Mouse (Mus musculus): Measurements from ENCODE around the gene Ppp1r32. TPM values are rescaled to one million over a fixed set of nuclear protein-coding genes. Genes with fewer than 3 reads are reported as not detected.

Gene Ppp1r32
- polyA plus RNA-seq, 1 experiment from 2014 or later: 2.1 TPM

DNA sequence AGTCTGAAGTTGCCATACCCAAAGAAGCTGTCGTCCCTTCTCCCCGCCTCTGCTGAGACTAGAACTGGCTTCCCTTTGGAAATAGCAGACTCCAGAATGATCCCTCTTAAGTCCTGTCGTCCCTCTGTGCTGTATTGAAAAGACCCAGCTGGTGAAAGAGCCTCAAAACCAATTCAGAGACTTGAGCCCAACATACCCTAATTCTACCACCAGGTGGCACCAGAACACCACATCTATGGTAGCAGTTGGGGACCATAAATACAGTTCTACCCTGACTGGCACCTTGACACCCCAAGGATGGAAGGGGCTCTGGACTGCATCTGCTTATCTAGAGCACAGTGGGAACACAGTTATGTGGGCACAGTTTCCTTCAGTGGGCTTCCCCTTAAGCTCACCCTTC, 33.0 kb downstream of the Ppp1r32 start:
- Histone ChIP-seq H3K4me3 (replicated peaks; ENCODE audit: low read length) (no peak overlapping the region), H3K4me1 (replicated peaks; ENCODE audit: control insufficient read depth, insufficient read depth, low read length) (0 out of 2 replicates have a peak, but pooled peaks cover 2% of the 10 kb centered on the region), H3K27ac (ENCODE audit: low read length) (no peak overlapping the region), H3K27me3 (replicated peaks; ENCODE audit: control insufficient read depth, insufficient read depth, low read length) (no peaks in the 10 kb centered on the region), H3K9me3 (ENCODE audit: control insufficient read depth, low read length) (0 out of 2 replicates have a peak, but pooled peaks cover 2% of the 10 kb centered on the region), H3K4me2 (ENCODE audit: low read length) (no peak overlapping the region), H3K9ac (replicated peaks; ENCODE audit: low read depth, low read length) (no peak overlapping the region), H3K36me3 (ENCODE audit: control insufficient read depth, insufficient read depth) (no peaks in the 10 kb centered on the region; the same call in 1 of the 2 replicates)
- WGBS: 3% methylated on average over 3 of the region's 3 CpGs
- peak; percentile 60 for ATAC-seq

- no peak overlapping the region for H3K4me2 ChIP-seq (ENCODE audit: low read length)
- H3K27me3 ChIP-seq (replicated peaks; ENCODE audit: control insufficient read depth, insufficient read depth, low read length): no peaks in the 10 kb centered on the region
- H3K27ac ChIP-seq (ENCODE audit: low read length): no peak overlapping the region
- H3K4me3 ChIP-seq (replicated peaks; ENCODE audit: low read length): no peak overlapping the region
- no peaks in the 10 kb centered on the region; the same call in 1 of the 2 replicates for H3K36me3 ChIP-seq (ENCODE audit: control insufficient read depth, insufficient read depth)
- 0 out of 2 replicates have a peak, but pooled peaks cover 2% of the 10 kb centered on the region for H3K9me3 ChIP-seq (ENCODE audit: control insufficient read depth, low read length)
- H3K4me1 ChIP-seq (replicated peaks; ENCODE audit: control insufficient read depth, insufficient read depth, low read length): 0 out of 2 replicates have a peak, but pooled peaks cover 2% of the 10 kb centered on the region
- 79% methylated on average over 6 of the region's 6 CpGs for WGBS
- ATAC-seq: 0 out of 2 replicates have a peak, but pooled peaks have one; percentile 19
- no peak overlapping the region for H3K9ac ChIP-seq (replicated peaks; ENCODE audit: low read depth, low read length)
Measured at GRCm38 (mm10) chr19:10449190-10449589, 33.5 kb downstream of the Ppp1r32 start.

DNA sequence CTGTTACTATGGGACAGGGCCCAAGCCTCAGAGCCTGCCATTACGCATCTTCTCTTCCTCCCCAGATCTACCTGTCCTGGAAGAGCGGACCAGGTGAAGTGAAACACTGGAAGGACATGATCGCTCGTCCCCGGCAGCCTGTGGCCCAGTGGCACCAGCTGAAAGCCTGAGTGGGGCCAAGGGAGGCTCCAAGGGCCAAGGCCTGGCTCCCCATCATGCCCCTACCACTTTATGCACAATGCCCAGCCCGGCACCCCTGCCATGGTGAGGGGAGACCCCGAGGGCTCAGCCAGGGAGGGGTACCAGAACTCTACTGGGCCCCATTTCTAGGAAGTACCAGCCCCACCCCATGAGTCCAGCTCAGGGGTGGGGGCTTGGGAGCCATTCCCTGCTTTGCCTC, 34.5 kb downstream of the Ppp1r32 start:
- no peak overlapping the region for H3K27ac ChIP-seq (ENCODE audit: low read length)
- WGBS: 95% methylated on average over 7 of the region's 7 CpGs
- no peak overlapping the region for H3K9ac ChIP-seq (replicated peaks; ENCODE audit: low read depth, low read length)
- H3K36me3 ChIP-seq (ENCODE audit: control insufficient read depth, insufficient read depth): no peaks in the 10 kb centered on the region; the same call in 1 of the 2 replicates
- no peak overlapping the region for H3K4me2 ChIP-seq (ENCODE audit: low read length)
- H3K4me3 ChIP-seq (replicated peaks; ENCODE audit: low read length): no peak overlapping the region
- 0 out of 2 replicates have a peak, but pooled peaks cover 2% of the 10 kb centered on the region for H3K4me1 ChIP-seq (replicated peaks; ENCODE audit: control insufficient read depth, insufficient read depth, low read length)
- H3K9me3 ChIP-seq (ENCODE audit: control insufficient read depth, low read length): 0 out of 2 replicates have a peak, but pooled peaks cover 2% of the 10 kb centered on the region
- H3K27me3 ChIP-seq (replicated peaks; ENCODE audit: control insufficient read depth, insufficient read depth, low read length): no peaks in the 10 kb centered on the region
- no peak for ATAC-seq

GRCm38 (mm10) chr19:10444685-10445369, 37.9 kb downstream of the Ppp1r32 start:
- H3K27me3 ChIP-seq (replicated peaks; ENCODE audit: control insufficient read depth, insufficient read depth, low read length): no peaks in the 10 kb centered on the region
- H3K9me3 ChIP-seq (ENCODE audit: control insufficient read depth, low read length): 0 out of 2 replicates have a peak, but pooled peaks cover 2% of the 10 kb centered on the region
- no peak overlapping the region for H3K27ac ChIP-seq (ENCODE audit: low read length)
- no peak overlapping the region for H3K4me3 ChIP-seq (replicated peaks; ENCODE audit: low read length)
- no peak overlapping the region for H3K9ac ChIP-seq (replicated peaks; ENCODE audit: low read depth, low read length)
- no peaks in the 10 kb centered on the region; the same call in 1 of the 2 replicates for H3K36me3 ChIP-seq (ENCODE audit: control insufficient read depth, insufficient read depth)
- no peak overlapping the region for H3K4me2 ChIP-seq (ENCODE audit: low read length)
- ATAC-seq: no peak
- 0 out of 2 replicates have a peak, but pooled peaks cover 2% of the 10 kb centered on the region for H3K4me1 ChIP-seq (replicated peaks; ENCODE audit: control insufficient read depth, insufficient read depth, low read length)
- WGBS: 93% methylated on average over 15 of the region's 15 CpGs

GRCm38 (mm10) chr19:10437521-10437920, 45.2 kb downstream of the Ppp1r32 start:
- Histone ChIP-seq H3K27me3 (replicated peaks; ENCODE audit: control insufficient read depth, insufficient read depth, low read length) (no peaks in the 10 kb centered on the region), H3K9me3 (ENCODE audit: control insufficient read depth, low read length) (no peaks in the 10 kb centered on the region), H3K27ac (ENCODE audit: low read length) (no peak overlapping the region), H3K9ac (replicated peaks; ENCODE audit: low read depth, low read length) (no peak overlapping the region), H3K4me1 (replicated peaks; ENCODE audit: control insufficient read depth, insufficient read depth, low read length) (peaks cover 3% of the 10 kb centered on the region), H3K4me2 (ENCODE audit: low read length) (no peak overlapping the region), H3K36me3 (ENCODE audit: control insufficient read depth, insufficient read depth) (no peaks in the 10 kb centered on the region), H3K4me3 (replicated peaks; ENCODE audit: low read length) (no peak overlapping the region)
- no peak for ATAC-seq
- 82% methylated on average over 1 of the region's 1 CpGs for WGBS

- 29% methylated on average over 1 of the region's 1 CpGs for WGBS
- Histone ChIP-seq H3K4me3 (replicated peaks; ENCODE audit: low read length) (no peak overlapping the region), H3K9ac (replicated peaks; ENCODE audit: low read depth, low read length) (no peak overlapping the region), H3K27me3 (replicated peaks; ENCODE audit: control insufficient read depth, insufficient read depth, low read length) (no peaks in the 10 kb centered on the region), H3K36me3 (ENCODE audit: control insufficient read depth, insufficient read depth) (no peaks in the 10 kb centered on the region), H3K4me2 (ENCODE audit: low read length) (no peak overlapping the region), H3K27ac (ENCODE audit: low read length) (no peak overlapping the region), H3K9me3 (ENCODE audit: control insufficient read depth, low read length) (no peaks in the 10 kb centered on the region), H3K4me1 (replicated peaks; ENCODE audit: control insufficient read depth, insufficient read depth, low read length) (peaks cover 8% of the 10 kb centered on the region)
- no peak for ATAC-seq
Measured at GRCm38 (mm10) chr19:10436726-10437125, 46.0 kb downstream of the Ppp1r32 start.

DNA sequence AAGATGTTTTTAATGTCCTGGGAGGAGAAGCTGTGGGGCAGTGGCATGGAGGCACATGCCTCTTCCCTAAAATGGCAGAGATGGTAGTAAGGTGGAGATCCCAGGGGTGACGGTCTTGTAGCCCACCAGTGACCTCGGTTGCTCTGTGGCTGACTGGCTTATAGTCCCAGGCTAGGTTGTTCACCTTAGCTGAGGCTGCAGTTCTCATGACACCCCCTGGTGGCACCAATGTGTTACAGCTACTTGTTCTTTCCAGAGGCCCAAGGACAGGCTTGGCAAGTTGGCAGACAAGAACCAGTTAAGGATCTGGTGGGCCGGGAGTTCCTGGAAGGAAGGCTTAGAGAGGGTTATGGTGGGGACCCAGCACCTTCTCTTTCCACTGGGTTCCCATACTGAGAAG, 46.8 kb downstream of the Ppp1r32 start:
- Histone ChIP-seq H3K4me2 (ENCODE audit: low read length) (no peak overlapping the region), H3K27me3 (replicated peaks; ENCODE audit: control insufficient read depth, insufficient read depth, low read length) (no peaks in the 10 kb centered on the region), H3K4me1 (replicated peaks; ENCODE audit: control insufficient read depth, insufficient read depth, low read length) (peaks cover 10% of the 10 kb centered on the region), H3K4me3 (replicated peaks; ENCODE audit: low read length) (no peak overlapping the region), H3K36me3 (ENCODE audit: control insufficient read depth, insufficient read depth) (no peaks in the 10 kb centered on the region), H3K27ac (ENCODE audit: low read length) (no peak overlapping the region), H3K9me3 (ENCODE audit: control insufficient read depth, low read length) (no peaks in the 10 kb centered on the region), H3K9ac (replicated peaks; ENCODE audit: low read depth, low read length) (no peak overlapping the region)
- 27% methylated on average over 3 of the region's 3 CpGs for WGBS
- peak; percentile 16; the same call in 1 of the 2 replicates for ATAC-seq

DNA sequence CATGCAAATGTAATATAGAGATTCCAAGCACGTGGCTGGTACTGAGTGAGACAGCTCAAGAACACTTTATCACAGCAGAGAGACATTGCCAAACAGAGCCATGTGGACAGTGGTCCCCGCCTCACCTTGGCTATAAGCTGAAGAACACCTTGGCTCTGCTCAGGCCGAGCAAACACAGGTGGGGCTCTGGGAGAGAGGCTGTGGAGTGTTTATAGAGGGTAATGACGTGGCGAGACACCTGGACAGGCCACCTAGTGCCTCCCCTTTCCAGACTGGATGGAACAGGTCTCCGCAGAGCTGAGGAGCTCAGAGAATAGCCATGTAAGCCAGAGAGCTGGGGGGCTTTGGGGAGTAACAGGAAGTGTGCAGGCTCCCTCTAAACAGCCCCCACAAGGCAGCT, 47.8 kb downstream of the Ppp1r32 start:
- H3K4me2 ChIP-seq (ENCODE audit: low read length): no peak overlapping the region
- H3K27ac ChIP-seq (ENCODE audit: low read length): no peak overlapping the region
- no peak overlapping the region for H3K9ac ChIP-seq (replicated peaks; ENCODE audit: low read depth, low read length)
- no peak overlapping the region for H3K4me3 ChIP-seq (replicated peaks; ENCODE audit: low read length)
- H3K9me3 ChIP-seq (ENCODE audit: control insufficient read depth, low read length): no peaks in the 10 kb centered on the region
- peaks cover 10% of the 10 kb centered on the region for H3K4me1 ChIP-seq (replicated peaks; ENCODE audit: control insufficient read depth, insufficient read depth, low read length)
- no peaks in the 10 kb centered on the region for H3K36me3 ChIP-seq (ENCODE audit: control insufficient read depth, insufficient read depth)
- ATAC-seq: no peak
- 78% methylated on average over 6 of the region's 6 CpGs for WGBS
- H3K27me3 ChIP-seq (replicated peaks; ENCODE audit: control insufficient read depth, insufficient read depth, low read length): no peaks in the 10 kb centered on the region

GRCm38 (mm10) chr19:10433879-10434540, 48.7 kb downstream of the Ppp1r32 start:
- H3K9me3 ChIP-seq (ENCODE audit: control insufficient read depth, low read length): no peaks in the 10 kb centered on the region
- H3K27ac ChIP-seq (ENCODE audit: low read length): no peak overlapping the region

More at GRCm38 (mm10) chr19:10433879-10434540, 48.7 kb downstream of the Ppp1r32 start:
- Histone ChIP-seq H3K27me3 (replicated peaks; ENCODE audit: control insufficient read depth, insufficient read depth, low read length) (no peaks in the 10 kb centered on the region), H3K4me2 (ENCODE audit: low read length) (no peak overlapping the region), H3K4me3 (replicated peaks; ENCODE audit: low read length) (no peak overlapping the region), H3K9ac (replicated peaks; ENCODE audit: low read depth, low read length) (no peak overlapping the region), H3K36me3 (ENCODE audit: control insufficient read depth, insufficient read depth) (no peaks in the 10 kb centered on the region), H3K4me1 (replicated peaks; ENCODE audit: control insufficient read depth, insufficient read depth, low read length) (peaks cover 10% of the 10 kb centered on the region)
- ATAC-seq: peak; percentile 14; the same call in 1 of the 2 replicates
- 65% methylated on average over 9 of the region's 9 CpGs for WGBS

All from forebrain, embryonic 16.5 days (tissue).